Mouse (Mus musculus): ENCODE measurements around the gene S100a8. TPM values are rescaled to one million over a fixed set of nuclear protein-coding genes. Genes with fewer than 3 reads are reported as not detected.

S100a8 gene
- polyA plus RNA-seq, 1 experiment from 2014 or later = 3,883 TPM

DNA sequence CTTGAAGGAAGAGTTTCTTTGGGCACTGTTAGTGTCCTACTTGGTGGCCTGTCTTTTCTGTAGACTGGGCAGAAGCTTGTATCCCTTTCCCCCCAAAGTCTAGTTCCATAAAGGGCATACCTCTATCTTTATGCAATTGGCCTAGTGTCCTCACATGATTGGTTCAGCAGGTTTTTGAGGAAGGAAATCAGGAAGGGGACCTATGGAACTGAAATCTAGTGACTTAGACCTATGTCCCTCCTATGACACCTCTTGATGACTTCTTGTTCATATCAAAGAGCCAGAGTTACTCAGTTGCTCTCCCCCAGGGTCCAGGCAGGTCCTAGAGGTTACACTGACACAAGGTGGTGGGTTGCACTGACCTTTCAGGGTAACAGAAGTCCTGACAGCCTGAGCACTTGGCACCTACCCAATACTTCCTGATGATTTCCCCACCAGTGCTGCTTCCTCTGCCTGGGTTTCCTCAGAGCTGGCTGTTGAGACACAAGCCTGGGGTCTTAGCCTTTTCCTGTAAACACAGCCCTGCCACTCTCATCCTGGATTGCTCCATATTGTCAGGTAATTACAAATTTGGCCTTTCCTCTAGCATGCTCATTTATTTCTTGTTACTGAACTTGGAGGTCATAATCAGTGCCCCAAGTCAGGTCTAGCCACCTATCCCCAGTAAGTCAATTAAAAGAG is 9.3 kb upstream of the S100a8 start:
- Histone ChIP-seq H3K4me1 (ENCODE audit: insufficient read depth) (no peaks in the 10 kb centered on the region), H3K36me3 (replicated peaks; ENCODE audit: insufficient read depth, low read length) (no peaks in the 10 kb centered on the region), H3K9ac (replicated peaks) (no peak overlapping the region), H3K27me3 (ENCODE audit: insufficient read depth, low read length) (no peaks in the 10 kb centered on the region), H3K9me3 (ENCODE audit: low read length) (no peaks in the 10 kb centered on the region), H3K4me3 (ENCODE audit: low read depth, low read length) (no peak overlapping the region), H3K27ac (ENCODE audit: low read depth) (peak overlapping the region; percentile 57), H3K4me2 (ENCODE audit: low read depth, low read length) (peak overlapping the region; percentile 5)
- TF ChIP-seq CTCF (IDR thresholded peaks at IDR 0.05; ENCODE audit: low read depth) (no peak), EP300 (IDR thresholded peaks at IDR 0.05; ENCODE audit: low read depth) (peak; percentile 71; the same call in 1 of the 2 replicates)
- DNase-seq (peak; percentile 38), ATAC-seq (peak; percentile 43)

DNA sequence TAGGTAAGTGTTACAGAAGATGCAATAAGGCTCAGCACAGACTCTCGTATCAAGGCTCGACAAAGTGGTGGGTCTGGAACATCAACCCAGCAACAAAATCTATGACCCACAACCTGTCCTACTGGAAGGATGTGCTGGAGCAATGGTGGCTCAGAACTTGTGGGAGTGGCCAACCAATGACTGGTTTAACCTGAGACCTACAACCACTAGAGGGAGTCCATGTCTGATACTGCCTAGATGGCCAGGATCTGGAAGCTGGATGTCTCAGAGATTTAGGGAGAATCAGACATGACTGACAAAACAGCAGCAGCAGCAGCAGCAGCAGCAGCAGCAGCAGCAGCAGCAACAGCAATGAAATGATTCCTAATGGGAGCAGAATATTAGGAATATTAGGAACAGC is 4.6 kb upstream of the S100a8 start:
- no peaks in the 10 kb centered on the region for H3K4me1 ChIP-seq (ENCODE audit: insufficient read depth)
- no peak overlapping the region for H3K27ac ChIP-seq (ENCODE audit: low read depth)
- ATAC-seq = no peak
- TF ChIP-seq EP300 (IDR thresholded peaks at IDR 0.05; ENCODE audit: low read depth) (no peak), CTCF (IDR thresholded peaks at IDR 0.05; ENCODE audit: low read depth) (peak; percentile 60)
- DNase-seq = no peak
- H3K4me2 ChIP-seq (ENCODE audit: low read depth, low read length) = no peak overlapping the region
- WGBS (ENCODE audit: insufficient replicate concordance) = 55% methylated on average over 2 of the region's 2 CpGs
- no peak overlapping the region for H3K4me3 ChIP-seq (ENCODE audit: low read depth, low read length)
- H3K36me3 ChIP-seq (replicated peaks; ENCODE audit: insufficient read depth, low read length) = no peaks in the 10 kb centered on the region
- H3K27me3 ChIP-seq (ENCODE audit: insufficient read depth, low read length) = no peaks in the 10 kb centered on the region
- no peak overlapping the region for H3K9ac ChIP-seq (replicated peaks)
- H3K9me3 ChIP-seq (ENCODE audit: low read length) = no peaks in the 10 kb centered on the region

DNA sequence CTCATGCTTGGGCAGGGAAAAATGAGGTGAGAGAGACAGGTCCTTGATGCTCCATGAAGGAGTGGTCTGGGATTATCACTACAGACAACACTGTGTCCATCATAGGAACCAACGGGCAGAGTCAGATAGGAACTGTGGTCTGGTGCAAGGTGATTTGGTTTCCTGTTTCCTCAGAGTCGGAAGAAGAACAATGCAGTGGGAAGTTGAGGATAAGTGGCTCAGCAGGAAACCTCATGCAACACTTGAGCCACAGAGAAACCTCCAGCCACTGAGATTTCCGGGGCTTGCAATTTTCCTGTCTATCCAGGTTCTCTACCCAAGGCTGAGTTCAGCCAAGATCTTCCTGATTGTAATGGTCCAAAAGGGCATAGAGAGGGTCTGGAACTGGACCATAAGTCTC is 9.9 kb downstream of the S100a8 start:
- DNase-seq (no peak), ATAC-seq (no peak)
- no peaks in the 10 kb centered on the region for H3K4me1 ChIP-seq (ENCODE audit: insufficient read depth)
- no peak overlapping the region for H3K9ac ChIP-seq (replicated peaks)
- no peak overlapping the region for H3K4me3 ChIP-seq (ENCODE audit: low read depth, low read length)
- no peak overlapping the region for H3K27ac ChIP-seq (ENCODE audit: low read depth)
- no peaks in the 10 kb centered on the region for H3K9me3 ChIP-seq (ENCODE audit: low read length)
- no peak overlapping the region for H3K4me2 ChIP-seq (ENCODE audit: low read depth, low read length)
- TF ChIP-seq CTCF (IDR thresholded peaks at IDR 0.05; ENCODE audit: low read depth) = no peak
- peak; percentile 33; the same call in 1 of the 2 replicates for TF ChIP-seq EP300 (IDR thresholded peaks at IDR 0.05; ENCODE audit: low read depth)
- H3K36me3 ChIP-seq (replicated peaks; ENCODE audit: insufficient read depth, low read length) = no peaks in the 10 kb centered on the region
- no peaks in the 10 kb centered on the region for H3K27me3 ChIP-seq (ENCODE audit: insufficient read depth, low read length)
- WGBS (ENCODE audit: insufficient replicate concordance) = 20% methylated on average over 3 of the region's 3 CpGs

DNA sequence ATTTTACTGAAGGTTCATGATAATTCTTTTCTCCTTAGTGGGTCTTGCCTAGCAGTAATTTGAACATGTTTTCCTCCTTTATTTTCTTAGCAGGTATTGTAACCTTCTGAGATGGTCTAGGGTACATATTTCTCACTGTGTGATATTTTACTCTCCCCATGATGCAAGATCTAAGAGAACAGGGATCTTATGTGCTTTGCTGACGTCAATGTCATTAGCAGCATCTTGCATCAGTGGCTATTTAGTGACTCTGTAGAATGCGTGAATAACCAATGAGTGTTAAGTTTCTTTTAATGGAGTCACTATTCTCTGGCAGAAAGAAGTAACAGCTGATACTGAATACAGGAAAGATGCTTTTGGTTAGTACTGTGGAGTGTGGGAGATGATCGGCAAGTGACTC is 15.2 kb downstream of the S100a8 start:
- DNase-seq (no peak), ATAC-seq (no peak)
- Histone ChIP-seq H3K4me2 (ENCODE audit: low read depth, low read length) (no peak overlapping the region), H3K4me3 (ENCODE audit: low read depth, low read length) (no peak overlapping the region), H3K27me3 (ENCODE audit: insufficient read depth, low read length) (no peaks in the 10 kb centered on the region), H3K36me3 (replicated peaks; ENCODE audit: insufficient read depth, low read length) (no peaks in the 10 kb centered on the region), H3K9ac (replicated peaks) (no peak overlapping the region), H3K9me3 (ENCODE audit: low read length) (no peaks in the 10 kb centered on the region), H3K4me1 (ENCODE audit: insufficient read depth) (no peaks in the 10 kb centered on the region), H3K27ac (ENCODE audit: low read depth) (no peak overlapping the region)
- WGBS (ENCODE audit: insufficient replicate concordance) = 77% methylated on average over 3 of the region's 3 CpGs
- TF ChIP-seq CTCF (IDR thresholded peaks at IDR 0.05; ENCODE audit: low read depth) (no peak), EP300 (IDR thresholded peaks at IDR 0.05; ENCODE audit: low read depth) (no peak)

DNA sequence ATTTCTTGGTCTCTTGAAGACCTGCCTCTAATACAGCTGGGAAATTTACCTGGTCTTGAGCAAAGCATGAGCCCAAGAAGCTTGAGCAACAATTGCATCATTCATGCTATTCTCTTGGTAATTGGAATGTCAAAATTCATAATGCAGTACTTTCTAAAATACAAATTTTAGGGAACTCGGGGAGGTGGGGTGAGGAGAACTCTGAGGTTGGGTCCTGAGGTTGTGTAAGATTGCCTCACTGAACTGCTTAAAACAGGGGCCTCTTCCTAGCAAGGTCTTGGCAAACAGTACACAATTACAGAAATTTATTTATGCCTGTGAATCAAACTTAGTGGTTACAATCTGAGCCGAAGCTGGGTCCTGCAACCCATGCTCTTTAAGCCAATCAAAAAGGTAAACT is 18.1 kb downstream of the S100a8 start:
- H3K27me3 ChIP-seq (ENCODE audit: insufficient read depth, low read length) = no peaks in the 10 kb centered on the region
- 56% methylated on average over 2 of the region's 2 CpGs for WGBS (ENCODE audit: insufficient replicate concordance)

DNA sequence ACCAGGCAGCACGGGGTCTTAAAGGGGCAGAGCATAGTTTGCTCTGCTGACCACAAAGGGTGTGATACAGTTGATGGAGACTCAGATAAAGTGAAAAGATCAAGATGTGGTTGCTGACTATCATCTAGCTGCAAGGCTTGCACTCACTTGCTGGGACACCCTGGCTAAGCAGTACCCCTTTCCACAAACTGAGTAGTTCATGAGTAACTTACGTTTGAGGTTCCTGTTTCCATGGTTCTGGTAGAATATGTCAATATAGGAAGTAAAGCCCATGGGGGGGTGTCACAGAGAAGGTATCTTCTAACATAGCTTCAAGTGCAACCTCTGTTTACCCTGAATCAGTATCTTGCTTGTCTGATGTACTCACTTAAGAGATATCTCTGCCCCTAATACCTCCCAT is 24.7 kb downstream of the S100a8 start:
- H3K4me3 ChIP-seq (ENCODE audit: low read depth, low read length) = peak overlapping the region; percentile 6

More for the DNA sequence above, 18.1 kb downstream of the S100a8 start:
- TF ChIP-seq EP300 (IDR thresholded peaks at IDR 0.05; ENCODE audit: low read depth) (peak; percentile 59; the same call in 1 of the 2 replicates), CTCF (IDR thresholded peaks at IDR 0.05; ENCODE audit: low read depth) (no peak)
- Histone ChIP-seq H3K4me2 (ENCODE audit: low read depth, low read length) (peak overlapping the region; percentile 15; the same call in 1 of the 2 replicates), H3K4me3 (ENCODE audit: low read depth, low read length) (no peak overlapping the region), H3K36me3 (replicated peaks; ENCODE audit: insufficient read depth, low read length) (no peaks in the 10 kb centered on the region), H3K27ac (ENCODE audit: low read depth) (peak overlapping the region; percentile 51; the same call in 1 of the 2 replicates), H3K4me1 (ENCODE audit: insufficient read depth) (no peaks in the 10 kb centered on the region), H3K9me3 (ENCODE audit: low read length) (no peaks in the 10 kb centered on the region), H3K9ac (replicated peaks) (no peak overlapping the region)
- DNase-seq (no peak), ATAC-seq (no peak)

More for the DNA sequence above, 24.7 kb downstream of the S100a8 start:
- H3K27ac ChIP-seq (ENCODE audit: low read depth) = peak overlapping the region; percentile 79
- TF ChIP-seq CTCF (IDR thresholded peaks at IDR 0.05; ENCODE audit: low read depth) = no peak
- TF ChIP-seq EP300 (IDR thresholded peaks at IDR 0.05; ENCODE audit: low read depth) = no peak
- 41% methylated on average over 2 of the region's 2 CpGs for WGBS (ENCODE audit: insufficient replicate concordance)
- H3K36me3 ChIP-seq (replicated peaks; ENCODE audit: insufficient read depth, low read length) = no peaks in the 10 kb centered on the region
- H3K4me2 ChIP-seq (ENCODE audit: low read depth, low read length) = no peak overlapping the region
- DNase-seq = no peak
- H3K27me3 ChIP-seq (ENCODE audit: insufficient read depth, low read length) = no peaks in the 10 kb centered on the region
- H3K9ac ChIP-seq (replicated peaks) = 0 out of 2 replicates have a peak overlapping the region, but pooled peaks have one; percentile 26
- ATAC-seq = no peak
- no peaks in the 10 kb centered on the region for H3K4me1 ChIP-seq (ENCODE audit: insufficient read depth)
- H3K9me3 ChIP-seq (ENCODE audit: low read length) = no peaks in the 10 kb centered on the region
